In genomic region chr1:75557041-75557440, GRCm38 (mm10) we compare ENCODE assay signal across 18 mouse cellular contexts. TPM values are rescaled to one million over a fixed set of nuclear protein-coding genes. Genes with fewer than 3 reads are reported as not detected.
A peak's percentile ranks its signal among the peaks of the same experiment; 100 is the strongest.
DNase-seq lines count a peak whose midpoint lies in the region; TF ChIP-seq lines count a peak whose summit lies in the region.
"Had no signal": no experiment of that assay in that cellular context is flagged by ENCODE, and none has a peak within 500 bp of the region (broad histone marks: within the 10 kb centered on the region; RNA-seq: fewer than 3 reads in every experiment).

No protein-coding gene starts in this region.

- TF ChIP-seq CTCF in E14TG2a.4 (conservative IDR thresholded peaks at IDR 0.05; ENCODE audit: low read length) (no peak), ES-Bruce4 (IDR thresholded peaks at IDR 0.05; ENCODE audit: low read depth, low read length) (no peak)

- no peak for TF ChIP-seq POLR2A in ES-Bruce4 (IDR thresholded peaks at IDR 0.05; ENCODE audit: insufficient read depth, low read length)

- H3K27me3 ChIP-seq in E14TG2a.4 (ENCODE audit: insufficient read depth, low read length) (peaks cover 30% of the 10 kb centered on the region), ES-Bruce4 (ENCODE audit: control insufficient read depth, insufficient read depth, low read length, poor library complexity, severe bottlenecking) (no peaks in the 10 kb centered on the region)
- H3K27me3 ChIP-seq in midbrain, embryonic 10.5 days (ENCODE audit: low read depth, poor library complexity, severe bottlenecking), result no peaks in the 10 kb centered on the region; the same call in 1 of the 2 replicates
- H3K27me3 ChIP-seq: forebrain, embryonic 13.5 days; hindbrain, embryonic 13.5 days had no signal

- H3K27ac ChIP-seq in ES-Bruce4 (ENCODE audit: insufficient read depth, low read length), result no peak overlapping the region
- H3K27ac ChIP-seq in midbrain, embryonic 10.5 days (replicated peaks), result no peak overlapping the region
- H3K27ac ChIP-seq: forebrain, embryonic 13.5 days; hindbrain, embryonic 13.5 days; hindbrain, postnatal 0 days had no signal

- H3K4me1 ChIP-seq in E14TG2a.4 (replicated peaks; ENCODE audit: low read depth, low read length), result peaks cover 74% of the 10 kb centered on the region
- peaks cover 2% of the 10 kb centered on the region for H3K4me1 ChIP-seq in ES-Bruce4 (ENCODE audit: control insufficient read depth, insufficient read depth, low read length)
- peaks cover 19% of the 10 kb centered on the region for H3K4me1 ChIP-seq in midbrain, embryonic 10.5 days

- TF ChIP-seq EP300 in ES-Bruce4 (IDR thresholded peaks at IDR 0.05; ENCODE audit: insufficient read depth, low read depth, low read length), result no peak

- 90% methylated on average over 7 of the region's 7 CpGs for WGBS in midbrain, embryonic 10.5 days

- peaks cover 17% of the 10 kb centered on the region; the same call in 1 of the 2 replicates for H3K36me3 ChIP-seq in E14TG2a.4 (ENCODE audit: insufficient read depth, low read length)
- no peaks in the 10 kb centered on the region for H3K36me3 ChIP-seq in ES-Bruce4 (ENCODE audit: control insufficient read depth, insufficient read depth, low read length, poor library complexity, severe bottlenecking)
- peaks cover 58% of the 10 kb centered on the region for H3K36me3 ChIP-seq in midbrain, embryonic 10.5 days

- DNase-seq in heart, adult 11 months, result peak; percentile 89
- no peak for DNase-seq in heart, adult 8-10 months (ENCODE audit: low spot score)
- peak; percentile 56 for DNase-seq in ZHBTc4 (ENCODE audit: low read depth, low spot score)
- no peak for DNase-seq in midbrain, embryonic 10.5 days (ENCODE audit: low spot score)
- no peak for DNase-seq in yolk sac, embryonic 10.5 days (ENCODE audit: low spot score)
- DNase-seq: adrenal gland, postnatal 10 days; cerebellum, adult 11 months; cerebellum, postnatal 10 days; gastrocnemius, postnatal 14 days; heart, postnatal 14 days; kidney, adult 18-20 months had no signal

- H3K4me3 ChIP-seq in E14TG2a.4 (replicated peaks; ENCODE audit: low read length) (peak overlapping the region; percentile 61), ES-Bruce4 (ENCODE audit: low read depth, low read length) (0 out of 2 replicates have a peak overlapping the region, but pooled peaks have one; percentile 9)
- no peak overlapping the region for H3K4me3 ChIP-seq in midbrain, embryonic 10.5 days
- H3K4me3 ChIP-seq: forebrain, embryonic 13.5 days; hindbrain, embryonic 13.5 days had no signal

- H3K9me3 ChIP-seq in E14TG2a.4 (ENCODE audit: low read length) (no peaks in the 10 kb centered on the region), ES-Bruce4 (replicated peaks; ENCODE audit: control insufficient read depth, insufficient read depth, low read length, poor library complexity, severe bottlenecking) (no peaks in the 10 kb centered on the region)
- no peaks in the 10 kb centered on the region for H3K9me3 ChIP-seq in midbrain, embryonic 10.5 days (replicated peaks)
- H3K9me3 ChIP-seq: forebrain, embryonic 13.5 days; hindbrain, embryonic 13.5 days had no signal

- no peak overlapping the region for H3K9ac ChIP-seq in ES-Bruce4 (ENCODE audit: low read depth, poor library complexity, severe bottlenecking)
- H3K9ac ChIP-seq: forebrain, embryonic 13.5 days; forebrain, postnatal 0 days; hindbrain, embryonic 13.5 days had no signal

RNA-seq across cellular contexts. Expression of gene Slc4a3, which starts 11.0 kb away (rescaled TPM):
- 100 to 1,000 TPM; 221 to 344 (median 267) TPM for total RNA-seq in heart, adult 8-10 months (2022)
- polyA plus RNA-seq in ES-Bruce4 (2011; ENCODE audit: insufficient read depth, insufficient read length, low read depth, missing spikeins), result 6.6 and 7.4 TPM in 2 replicates
- 13.2 and 16.7 TPM in 2 replicates for polyA plus RNA-seq in midbrain, embryonic 10.5 days (2016; fragmentation: Nextera tagmentation; extraction: Ambion mirVana)

RNA-seq across cellular contexts. Expression of gene Stk11ip, which starts 35.7 kb away (rescaled TPM):
- total RNA-seq in heart, adult 8-10 months (2022), result 10 to 100 TPM in 3 of 4 experiments, 1 to 10 TPM in 1; 8.3 to 10.4 (median 10.3) TPM
- polyA plus RNA-seq in ES-Bruce4 (2011; ENCODE audit: insufficient read depth, insufficient read length, low read depth, missing spikeins), result 18.8 and 22.7 TPM in 2 replicates
- polyA plus RNA-seq in midbrain, embryonic 10.5 days (2016; fragmentation: Nextera tagmentation; extraction: Ambion mirVana), result 31.7 and 33.0 TPM in 2 replicates

RNA-seq across cellular contexts. Expression of gene Inha, which starts 50.2 kb away (rescaled TPM):
- 1 to 10 TPM; 2.8 to 4.6 (median 3.9) TPM for total RNA-seq in heart, adult 8-10 months (2022)
- 1.9 and 2.4 TPM in 2 replicates for polyA plus RNA-seq in ES-Bruce4 (2011; ENCODE audit: insufficient read depth, insufficient read length, low read depth, missing spikeins)
- polyA plus RNA-seq in midbrain, embryonic 10.5 days (2016; fragmentation: Nextera tagmentation; extraction: Ambion mirVana), result 1.7 and 2.7 TPM in 2 replicates
- total RNA-seq: common myeloid progenitor, adult 5-6 weeks had no signal

RNA-seq across cellular contexts. Expression of gene Obsl1, which starts 50.8 kb away (rescaled TPM):
- total RNA-seq in heart, adult 8-10 months (2022), result 100 to 1,000 TPM; 108 to 133 (median 122) TPM
- polyA plus RNA-seq in ES-Bruce4 (2011; ENCODE audit: insufficient read depth, insufficient read length, low read depth, missing spikeins), result 32.6 and 32.9 TPM in 2 replicates
- polyA plus RNA-seq in midbrain, embryonic 10.5 days (2016; fragmentation: Nextera tagmentation; extraction: Ambion mirVana), result 35.2 and 35.7 TPM in 2 replicates

Comparison
In these comparisons a context has a peak if more than half of its experiments do, and no peak if none do; other contexts are left out.
1. DNase-seq: peak in heart, adult 11 months (single experiment) and ZHBTc4 (single experiment); none in heart, adult 8-10 months (single experiment), midbrain, embryonic 10.5 days (single experiment) and yolk sac, embryonic 10.5 days (single experiment).